ENCODE assay signal across 20 mouse cellular contexts in the genomic region with DNA sequence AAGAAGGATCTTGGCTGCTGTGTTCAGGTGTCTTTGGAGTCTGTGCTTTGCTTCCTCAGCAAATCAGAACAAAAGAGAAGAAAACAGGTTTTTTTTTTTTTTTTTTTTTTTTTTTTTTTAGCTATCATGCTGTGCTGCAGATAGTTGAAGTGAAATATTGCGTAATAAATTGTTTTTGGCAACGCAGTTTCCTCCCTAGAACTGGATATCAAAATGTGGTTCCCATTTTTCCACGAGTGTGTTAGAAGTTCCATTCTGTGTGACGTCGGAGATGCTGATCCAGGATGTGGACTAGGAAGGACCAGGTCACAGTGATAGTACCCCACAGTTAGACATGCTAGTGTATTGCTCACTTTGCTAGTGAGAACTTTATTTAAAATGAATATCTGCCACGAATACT.
A peak's percentile ranks its signal among the peaks of the same experiment; 100 is the strongest.
DNase-seq lines count a peak whose midpoint lies in the region; ATAC-seq and TF ChIP-seq lines count a peak whose summit lies in the region.
"Had no signal": no experiment of that assay in that cellular context is flagged by ENCODE, and none has a peak within 500 bp of the region (broad histone marks: within the 10 kb centered on the region; RNA-seq: fewer than 3 reads in every experiment).

No protein-coding gene starts in this region.

- DNase-seq in heart, adult 9 months (ENCODE audit: low spot score in 2 of 2): peak; percentile 12 to 35
- no peak for DNase-seq in heart, adult 2 months
- peak; percentile 9 for DNase-seq in kidney, postnatal 10 days
- DNase-seq in kidney, postnatal 4 days: no peak
- DNase-seq in cerebellum, postnatal 25 days: no peak
- DNase-seq: adrenal gland, adult 8-10 months; B cell, adult 2 months; cerebellum, adult 9-10 months; gastrocnemius, postnatal 36 days; midbrain, embryonic 14.5 days; thymus, postnatal 14 days had no signal

- H3ac ChIP-seq in C2C12 (ENCODE audit: control insufficient read depth, insufficient read length, low read depth): no peak overlapping the region

- no peaks in the 10 kb centered on the region for H3K36me3 ChIP-seq in heart, adult 2 months (ENCODE audit: control insufficient read depth, insufficient read depth, low read length)
- no peaks in the 10 kb centered on the region for H3K36me3 ChIP-seq in C2C12 (ENCODE audit: control insufficient read depth, insufficient read depth)
- H3K36me3 ChIP-seq: embryonic facial prominence, embryonic 15.5 days; hindbrain, embryonic 13.5 days; liver, embryonic 12.5 days; lung, embryonic 15.5 days had no signal

- no peaks in the 10 kb centered on the region for H3K79me2 ChIP-seq in heart, adult 2 months (replicated peaks; ENCODE audit: control insufficient read depth, insufficient read depth, low read length)
- H3K79me2 ChIP-seq in C2C12 (ENCODE audit: control insufficient read depth, insufficient read depth): no peaks in the 10 kb centered on the region

- no peaks in the 10 kb centered on the region for H3K79me3 ChIP-seq in C2C12 (ENCODE audit: low read depth)

- 37% methylated on average over 6 of the region's 6 CpGs for WGBS in heart, adult 2 months

- peak; percentile 64 for ATAC-seq in megakaryocyte, adult 5-6 weeks (ENCODE audit: poor library complexity, severe bottlenecking)
- ATAC-seq: forebrain, embryonic 16.5 days; inflammation-experienced regulatory T-cells, adult 6 months; liver, embryonic 12.5 days had no signal

- no peak overlapping the region for H3K9ac ChIP-seq in heart, adult 2 months (ENCODE audit: low read depth, low read length)
- H3K9ac ChIP-seq: embryonic facial prominence, embryonic 15.5 days; hindbrain, embryonic 13.5 days; liver, embryonic 12.5 days; lung, embryonic 15.5 days had no signal

- no peak overlapping the region; the same call in 1 of the 2 replicates for H3K27ac ChIP-seq in heart, adult 2 months
- H3K27ac ChIP-seq: embryonic facial prominence, embryonic 15.5 days; hindbrain, embryonic 13.5 days; liver, embryonic 12.5 days; lung, embryonic 15.5 days had no signal

- intact Hi-C loops in heart, adult 2 months (cut with DNase I): loop anchor here (5.0 kb wide), 1 partner anchor 45 kb away; no protein-coding TSS in a partner anchor

- peaks cover 3% of the 10 kb centered on the region for H3K4me1 ChIP-seq in heart, adult 2 months (ENCODE audit: control insufficient read depth, insufficient read depth, low read length)
- H3K4me1 ChIP-seq: hindbrain, embryonic 13.5 days; liver, embryonic 12.5 days; lung, embryonic 15.5 days; megakaryocyte, embryonic 14.5 days had no signal

- no peaks in the 10 kb centered on the region for H3K27me3 ChIP-seq in heart, adult 2 months (ENCODE audit: control insufficient read depth, insufficient read depth, low read length)
- H3K27me3 ChIP-seq in C2C12 (ENCODE audit: control insufficient read depth, insufficient read depth, insufficient read length): no peaks in the 10 kb centered on the region
- H3K27me3 ChIP-seq: embryonic facial prominence, embryonic 15.5 days; hindbrain, embryonic 13.5 days; liver, embryonic 12.5 days; lung, embryonic 15.5 days; megakaryocyte, embryonic 14.5 days had no signal

- no peak overlapping the region for H3K4me3 ChIP-seq in heart, adult 2 months
- no peak overlapping the region for H3K4me3 ChIP-seq in C2C12 (ENCODE audit: insufficient read depth, poor library complexity, severe bottlenecking)
- H3K4me3 ChIP-seq: embryonic facial prominence, embryonic 15.5 days; hindbrain, embryonic 13.5 days; liver, embryonic 12.5 days; lung, embryonic 15.5 days; megakaryocyte, embryonic 14.5 days had no signal

- no peak for TF ChIP-seq EP300 in heart, adult 2 months (IDR thresholded peaks at IDR 0.05; ENCODE audit: insufficient read depth, low read depth, low read length)

- no peak for TF ChIP-seq POLR2A in heart, adult 2 months (IDR thresholded peaks at IDR 0.05; ENCODE audit: insufficient read depth, low read depth, low read length)

- no peak for TF ChIP-seq CTCF in heart, adult 2 months (IDR thresholded peaks at IDR 0.05)
- no peak for TF ChIP-seq CTCF in C2C12 (IDR thresholded peaks at IDR 0.05; ENCODE audit: control insufficient read depth, insufficient read depth, insufficient read length)

TF ChIP-seq in C2C12, 6 proteins besides CTCF, POLR2A, EP300 and RAD21:
- TF ChIP-seq FOSL1 (IDR thresholded peaks at IDR 0.05; ENCODE audit: insufficient read depth, low read length, poor library complexity, severe bottlenecking) (no peak), USF1 (IDR thresholded peaks at IDR 0.05; ENCODE audit: low read depth) (no peak), CEBPB (IDR thresholded peaks at IDR 0.05; ENCODE audit: low read depth) (peak; percentile 62), MYOG (IDR thresholded peaks at IDR 0.05; ENCODE audit: control insufficient read depth, extremely low read depth, insufficient read length) (no peak), MAX (IDR thresholded peaks at IDR 0.05) (no peak)

Comparison
In these comparisons a context has a peak if more than half of its experiments do, and no peak if none do; other contexts are left out.
1. DNase-seq: peak in heart, adult 9 months (2 of 2) and kidney, postnatal 10 days (single experiment); none in heart, adult 2 months (0 of 2), kidney, postnatal 4 days (0 of 2) and cerebellum, postnatal 25 days (0 of 2).